Mouse (Mus musculus) myocyte (in vitro differentiated cells): Measurements from ENCODE around the gene Adam10.

Source experiments
- CEBPB ChIP-seq: IDR thresholded peaks from 2 replicates; pipeline ENCODE4 v1.6.1; 2011; ENCODE audit warnings: mild to moderate bottlenecking, moderate library complexity; ENCODE audit not compliant: poor library complexity, insufficient read depth, severe bottlenecking
- E2F4 ChIP-seq: IDR thresholded peaks from one replicate; pipeline ENCODE4 v1.6.1; 2011; ENCODE audit warnings: mild to moderate bottlenecking, control low read depth, moderate library complexity; ENCODE audit not compliant: insufficient read depth
- POLR2A ChIP-seq: IDR thresholded peaks from one replicate; pipeline ENCODE4 v1.6.1; 2011; ENCODE audit warnings: low read depth, mild to moderate bottlenecking, control low read depth, moderate library complexity; ENCODE audit not compliant: insufficient read length
- POLR2AphosphoS2 ChIP-seq: IDR thresholded peaks from one replicate; pipeline ENCODE4 v1.6.1; 2011; ENCODE audit warnings: low read depth, control low read depth; ENCODE audit not compliant: insufficient read length
- USF1 ChIP-seq: IDR thresholded peaks from one replicate; pipeline ENCODE4 v1.6.1; 2011; ENCODE audit warnings: low read depth, mild to moderate bottlenecking, control low read depth, moderate library complexity

DNA sequence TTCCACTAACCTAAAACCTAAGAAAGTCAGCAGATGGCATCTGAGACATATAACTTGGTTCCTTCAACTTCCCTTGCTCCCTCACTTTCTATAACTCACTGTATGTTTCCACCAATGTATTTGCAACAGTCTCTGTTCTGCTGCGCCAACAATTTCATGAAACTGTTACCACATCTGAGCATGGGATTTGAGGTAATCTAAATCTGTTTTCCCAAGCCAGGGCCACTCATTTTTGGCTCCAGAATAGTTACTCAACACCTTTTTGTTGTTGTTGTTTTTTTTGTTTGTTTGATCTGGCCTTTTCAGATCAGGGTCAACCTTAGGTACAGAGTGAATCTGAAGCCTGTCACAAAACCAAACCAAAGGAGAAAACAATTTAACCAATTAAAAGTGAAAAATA, 27.8 kb upstream of the Adam10 start:
- TF ChIP-seq USF1 (no peak), E2F4 (no peak), CEBPB (no peak), POLR2AphosphoS2 (no peak), POLR2A (no peak)
